Mouse (Mus musculus) stomach, postnatal 0 days (tissue): ENCODE results near the gene Fgd1. TPM values are rescaled to one million over a fixed set of nuclear protein-coding genes. Genes with fewer than 3 reads are reported as not detected.

ENCODE experiments used
- ATAC-seq: fragments of 200-750 bp; cut with Nextera tagmentation; 2 replicates; pipeline ENCODE4 v1.8.0; 2017; ENCODE audit not compliant: low FRiP score, low TSS enrichment
- DNase-seq: peaks from one replicate; pipeline ENCODE4 v3.0.0-alpha.2; 2016; ENCODE audit warnings: low spot score
- H3K27ac ChIP-seq: fragments of 300-500 bp; sonication (generic); replicated peaks from 2 replicates; pipeline ENCODE4 v1.5.1; 2014; ENCODE audit warnings: mild to moderate bottlenecking, control low read depth
- H3K27me3 ChIP-seq: fragments of 300-500 bp; sonication (generic); 2 replicates; pipeline ENCODE4 v1.6.1; 2014; ENCODE audit warnings: low read length; ENCODE audit not compliant: control insufficient read depth, insufficient read depth
- H3K36me3 ChIP-seq: fragments of 300-500 bp; sonication (generic); 2 replicates; pipeline ENCODE4 v1.6.1; 2014; ENCODE audit warnings: low read length, mixed read lengths; ENCODE audit not compliant: control insufficient read depth, insufficient read depth
- H3K4me1 ChIP-seq: fragments of 300-500 bp; sonication (generic); replicated peaks from 2 replicates; pipeline ENCODE4 v1.6.1; 2014; ENCODE audit warnings: antibody characterized with exemption; ENCODE audit not compliant: control insufficient read depth, insufficient read depth
- H3K4me2 ChIP-seq: fragments of 300-500 bp; sonication (generic); replicated peaks from 2 replicates; pipeline ENCODE4 v1.6.1; 2014; ENCODE audit warnings: low read depth, mild to moderate bottlenecking, control low read depth, moderate library complexity
- H3K4me3 ChIP-seq: fragments of 300-500 bp; sonication (generic); 2 replicates; pipeline ENCODE4 v1.5.1; 2014; ENCODE audit warnings: low read depth, low read length, control low read depth
- H3K9ac ChIP-seq: fragments of 300-500 bp; sonication (generic); 2 replicates; pipeline ENCODE4 v1.6.1; 2014; ENCODE audit warnings: mild to moderate bottlenecking, low read length, control low read depth, mixed read lengths
- H3K9me3 ChIP-seq: fragments of 300-500 bp; sonication (generic); 2 replicates; pipeline ENCODE4 v1.6.1; 2016; ENCODE audit warnings: low read length; ENCODE audit not compliant: control insufficient read depth
- CTCF ChIP-seq: IDR thresholded peaks from 2 replicates; pipeline ENCODE4 v1.5.1; 2016; ENCODE audit warnings: antibody characterized with exemption, low read depth, mild to moderate bottlenecking, moderate library complexity
- EP300 ChIP-seq: optimal IDR thresholded peaks from 2 replicates; pipeline ENCODE3; 2016; ENCODE audit warnings: antibody characterized with exemption
- WGBS: fragments of 180-500 bp; shearing (Covaris S2); extraction: QIAGEN DNeasy Blood & Tissue Kit; methylation state at CpG from one replicate; pipeline ENCODE4 v1.1.7; 2014; 5-methylcytosine and 5-hydroxymethylcytosine counted together
- polyA plus RNA-seq: library from polyadenylated mRNA; unstranded; fragments of >200 nt; fragmentation: Nextera tagmentation; extraction: Ambion mirVana; gene quantifications from 2 replicates; pipeline ENCODE4 v1.2.1, GENCODE M21; 2015

The Fgd1 gene
- 2.8 and 3.1 TPM in 2 replicates for polyA plus RNA-seq

DNA sequence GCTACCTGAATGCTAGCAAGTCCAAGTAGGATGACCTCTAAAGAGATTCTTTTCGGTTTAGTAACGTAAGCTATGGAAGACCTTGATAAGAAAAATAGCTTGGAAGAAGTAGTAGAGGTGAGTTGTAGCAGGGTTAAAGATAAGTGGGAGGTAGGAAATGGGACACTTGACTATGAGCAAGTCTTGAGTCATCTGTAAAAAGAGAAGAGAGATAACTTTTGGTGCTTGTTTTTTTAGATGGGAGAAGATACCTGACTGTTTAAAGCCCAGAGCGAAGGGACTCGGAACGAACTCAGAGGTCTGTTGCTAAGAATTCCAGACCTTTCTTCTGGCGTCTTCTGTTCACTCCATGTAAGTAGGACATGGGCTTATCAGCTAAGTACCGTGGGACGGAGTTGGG, at the start of gene Fgd1:
Gene Fgd1, plus strand, starts transcription at position 301 of the 400 bp plus-strand sequence.
- ATAC-seq = no peak
- H3K9me3 ChIP-seq = no peaks in the 10 kb centered on the region
- peak within 1 kb of the TSS; percentile 71 for H3K9ac ChIP-seq
- no peaks in the 10 kb centered on the region for H3K36me3 ChIP-seq
- DNase-seq = no peak
- H3K4me1 ChIP-seq = no peaks in the 10 kb centered on the region
- peak within 1 kb of the TSS; percentile 61 for H3K4me2 ChIP-seq
- H3K4me3 ChIP-seq = peak within 1 kb of the TSS; percentile 61
- H3K27ac ChIP-seq = peak within 1 kb of the TSS; percentile 80
- WGBS = 92% methylated on average over 8 of the region's 8 CpGs
- H3K27me3 ChIP-seq = no peaks in the 10 kb centered on the region
- no peak for TF ChIP-seq CTCF
- no peak for TF ChIP-seq EP300

DNA sequence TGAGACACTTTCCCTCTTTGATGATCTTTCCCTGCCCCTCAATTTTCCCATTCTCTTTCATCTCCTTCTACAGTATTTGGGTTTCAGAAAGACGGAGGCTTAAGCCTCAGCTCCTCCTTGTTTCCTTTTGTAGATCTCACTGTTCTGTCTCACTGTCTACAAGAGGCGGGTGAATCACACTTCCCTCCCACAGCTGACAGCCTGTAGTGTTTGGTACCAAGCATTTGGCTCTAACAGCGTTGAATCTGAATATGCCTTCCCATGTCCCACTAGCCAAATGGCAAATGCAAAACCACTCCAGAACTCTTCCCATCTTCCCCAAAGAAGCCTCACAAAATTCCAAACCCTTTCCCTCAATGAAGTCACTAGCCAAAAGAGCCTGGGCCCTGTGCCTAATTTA, 49.2 kb upstream of the Fgd1 start:
- no peak overlapping the region for H3K4me2 ChIP-seq
- no peak overlapping the region for H3K27ac ChIP-seq
- DNase-seq (no peak), ATAC-seq (no peak)
- no peaks in the 10 kb centered on the region for H3K27me3 ChIP-seq
- TF ChIP-seq CTCF (no peak), EP300 (no peak)
- H3K36me3 ChIP-seq = 0 out of 2 replicates have a peak, but pooled peaks cover 2% of the 10 kb centered on the region
- H3K4me3 ChIP-seq = no peak overlapping the region
- H3K9me3 ChIP-seq = no peaks in the 10 kb centered on the region
- 81% methylated on average over 3 of the region's 3 CpGs for WGBS
- H3K4me1 ChIP-seq = no peaks in the 10 kb centered on the region
- H3K9ac ChIP-seq = no peak overlapping the region

- Histone ChIP-seq H3K4me3 (peak within 1 kb of the TSS; percentile 43), H3K4me1 (no peaks in the 10 kb centered on the region), H3K27ac (peak within 1 kb of the TSS; percentile 45), H3K4me2 (peak within 1 kb of the TSS; percentile 51), H3K9ac (peak within 1 kb of the TSS; percentile 59), H3K36me3 (no peaks in the 10 kb centered on the region), H3K27me3 (no peaks in the 10 kb centered on the region), H3K9me3 (no peaks in the 10 kb centered on the region)
- ATAC-seq (peak; percentile 99), DNase-seq (peak; percentile 85)
- WGBS = 13% methylated on average over 41 of the region's 43 CpGs
- TF ChIP-seq EP300 = no peak
- TF ChIP-seq CTCF = peak; percentile 69
Observed at GRCm38 (mm10) chrX:151016938-151017877, 28.7 kb upstream of the Fgd1 start, which contains the start of gene Gnl3l. Gnl3l (minus strand) TSS chrX:151017322.

DNA sequence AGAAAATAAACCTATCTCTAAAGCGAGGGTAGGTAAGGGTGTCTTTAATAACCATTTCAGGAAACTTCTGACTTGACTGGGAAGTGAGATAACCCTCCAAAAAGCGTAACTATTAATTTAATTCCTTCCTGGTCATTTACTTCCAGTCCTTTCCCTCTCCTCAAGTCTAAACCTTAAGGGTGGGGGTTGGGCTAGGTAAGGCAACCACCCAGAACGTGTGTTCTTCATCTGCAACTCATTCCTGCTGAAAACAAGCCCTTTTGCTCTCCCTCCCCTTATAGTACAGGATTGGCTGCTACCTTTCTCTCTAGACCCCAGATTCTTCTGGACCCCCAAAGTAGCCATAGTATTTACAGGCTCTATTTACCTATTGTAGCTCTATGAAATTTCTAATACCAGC, 28.1 kb upstream of the Fgd1 start:
- H3K4me1 ChIP-seq = no peaks in the 10 kb centered on the region
- TF ChIP-seq EP300 = no peak
- no peaks in the 10 kb centered on the region for H3K9me3 ChIP-seq
- no peaks in the 10 kb centered on the region for H3K36me3 ChIP-seq
- peak overlapping the region; percentile 43 for H3K4me3 ChIP-seq
- H3K27ac ChIP-seq = no peak overlapping the region; the same call in 1 of the 2 replicates
- H3K9ac ChIP-seq = peak overlapping the region; percentile 59
- no peaks in the 10 kb centered on the region for H3K27me3 ChIP-seq
- ATAC-seq (no peak), DNase-seq (no peak)
- 10% methylated on average over 3 of the region's 3 CpGs for WGBS
- peak overlapping the region; percentile 48 for H3K4me2 ChIP-seq

DNA sequence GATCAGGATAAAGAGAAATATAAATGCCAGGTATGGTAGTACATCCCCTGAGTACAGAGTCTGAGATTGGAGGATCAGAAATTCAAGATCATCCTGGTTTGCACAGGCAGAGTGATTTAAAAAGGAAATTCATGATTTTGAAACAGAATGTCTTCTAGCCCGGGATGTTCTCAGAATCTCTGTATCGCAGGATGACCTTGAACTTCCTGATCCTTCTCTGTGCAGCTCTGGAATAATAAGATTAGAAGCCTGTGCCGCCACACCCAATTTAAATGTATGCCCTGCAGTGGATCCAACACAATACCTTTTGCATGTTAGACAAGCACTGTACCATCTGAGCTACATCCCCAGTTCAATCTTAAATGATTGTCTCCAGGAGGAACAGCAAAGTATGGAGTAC, 27.2 kb upstream of the Fgd1 start:
- DNase-seq = no peak
- no peak for ATAC-seq
- no peak overlapping the region for H3K27ac ChIP-seq
- no peaks in the 10 kb centered on the region for H3K4me1 ChIP-seq
- H3K9ac ChIP-seq = no peak overlapping the region
- H3K4me3 ChIP-seq = no peak overlapping the region
- 77% methylated on average over 3 of the region's 3 CpGs for WGBS
- H3K9me3 ChIP-seq = no peaks in the 10 kb centered on the region
- no peak overlapping the region for H3K4me2 ChIP-seq
- TF ChIP-seq CTCF = no peak
- TF ChIP-seq EP300 = no peak
- no peaks in the 10 kb centered on the region for H3K36me3 ChIP-seq
- H3K27me3 ChIP-seq = no peaks in the 10 kb centered on the region

DNA sequence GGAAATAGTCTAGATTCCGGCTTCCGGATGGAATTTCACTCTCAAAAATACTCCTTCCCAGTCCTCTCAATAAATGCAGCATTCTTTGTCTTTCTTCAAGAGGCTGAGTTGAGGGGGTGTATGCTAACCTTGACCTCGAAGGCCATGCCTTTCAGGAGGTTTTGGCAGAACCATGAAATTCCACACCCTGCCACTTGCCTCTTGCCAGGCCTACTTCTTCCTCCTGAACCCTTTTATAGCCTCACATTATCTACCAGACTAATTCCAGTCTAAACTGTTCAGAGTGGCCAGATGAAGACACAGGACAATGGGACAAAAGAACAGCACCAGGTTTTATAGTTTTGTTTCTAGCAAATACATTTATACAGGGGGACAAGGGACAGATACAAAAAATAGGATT, 14.6 kb upstream of the Fgd1 start:
- Histone ChIP-seq H3K27me3 (no peaks in the 10 kb centered on the region), H3K4me2 (no peak overlapping the region), H3K4me3 (no peak overlapping the region), H3K36me3 (no peaks in the 10 kb centered on the region), H3K4me1 (no peaks in the 10 kb centered on the region), H3K9me3 (no peaks in the 10 kb centered on the region), H3K9ac (no peak overlapping the region), H3K27ac (no peak overlapping the region)
- TF ChIP-seq EP300 = no peak
- TF ChIP-seq CTCF = no peak
- 60% methylated on average over 3 of the region's 3 CpGs for WGBS
- ATAC-seq (no peak), DNase-seq (no peak)
